In genomic region chr11:47704930-47705787, GRCm38 (mm10) we compare ENCODE assay signal across 10 mouse cellular contexts.
A peak's percentile ranks its signal among the peaks of the same experiment; 100 is the strongest.
DNase-seq lines count a peak whose midpoint lies in the region; ATAC-seq and TF ChIP-seq lines count a peak whose summit lies in the region.
"Had no signal": no experiment of that assay in that cellular context is flagged by ENCODE, and none has a peak within 500 bp of the region (broad histone marks: within the 10 kb centered on the region; RNA-seq: fewer than 3 reads in every experiment).

No protein-coding gene starts in this region.

- no peak for ATAC-seq in activated CD4-positive, CD25-positive, alpha-beta regulatory T cell, adult 4 months

- no peaks in the 10 kb centered on the region for H3K36me3 ChIP-seq in heart, adult 2 months (ENCODE audit: control insufficient read depth, insufficient read depth, low read length)
- no peaks in the 10 kb centered on the region for H3K36me3 ChIP-seq in heart, embryonic 10.5 days

- intact Hi-C loops in heart, adult 2 months (cut with DNase I), result no loop called here

- WGBS in heart, adult 2 months, result 50% methylated on average over 8 of the region's 8 CpGs
- 79% methylated on average over 8 of the region's 8 CpGs for WGBS in heart, embryonic 10.5 days

- no peak for TF ChIP-seq CTCF in heart, adult 2 months (IDR thresholded peaks at IDR 0.05)

- H3K4me1 ChIP-seq in heart, adult 2 months (ENCODE audit: control insufficient read depth, insufficient read depth, low read length), result no peaks in the 10 kb centered on the region
- no peaks in the 10 kb centered on the region for H3K4me1 ChIP-seq in heart, embryonic 10.5 days

- H3K9ac ChIP-seq in heart, adult 2 months (ENCODE audit: low read depth, low read length), result no peak overlapping the region

- no peaks in the 10 kb centered on the region for H3K27me3 ChIP-seq in heart, adult 2 months (ENCODE audit: control insufficient read depth, insufficient read depth, low read length)
- H3K27me3 ChIP-seq in heart, embryonic 10.5 days (ENCODE audit: insufficient read depth, poor library complexity, severe bottlenecking), result no peaks in the 10 kb centered on the region
- H3K27me3 ChIP-seq: CH12.LX had no signal

- no peak overlapping the region for H3K4me3 ChIP-seq in heart, adult 2 months
- H3K4me3 ChIP-seq in heart, embryonic 10.5 days, result no peak overlapping the region
- H3K4me3 ChIP-seq: layer of hippocampus, adult 2 months had no signal

- DNase-seq in heart, adult 2 months, result peak; percentile 24 to 47
- DNase-seq in heart, embryonic 10.5 days (ENCODE audit: low spot score), result no peak
- peak; percentile 22 to 44 for DNase-seq in cerebellum, postnatal 4 days (ENCODE audit: low spot score in 2 of 2)
- DNase-seq in layer of hippocampus, adult 18-20 months (ENCODE audit: low spot score in 2 of 2), result peak; percentile 11 to 39
- DNase-seq in lung, postnatal 4 days, result peak; percentile 4 to 32
- no peak for DNase-seq in embryo, embryonic 10 days (ENCODE audit: low spot score)
- no peak for DNase-seq in adrenal gland, postnatal 36 days

- H3K79me2 ChIP-seq in heart, adult 2 months (replicated peaks; ENCODE audit: control insufficient read depth, insufficient read depth, low read length), result no peaks in the 10 kb centered on the region

- no peak overlapping the region for H3K27ac ChIP-seq in heart, adult 2 months
- H3K27ac ChIP-seq in heart, embryonic 10.5 days, result no peak overlapping the region
- H3K27ac ChIP-seq: layer of hippocampus, adult 2 months had no signal

- TF ChIP-seq POLR2A in heart, adult 2 months (IDR thresholded peaks at IDR 0.05; ENCODE audit: insufficient read depth, low read depth, low read length), result no peak

- no peak for TF ChIP-seq EP300 in heart, adult 2 months (IDR thresholded peaks at IDR 0.05; ENCODE audit: insufficient read depth, low read depth, low read length)

- no peaks in the 10 kb centered on the region for H3K9me3 ChIP-seq in heart, embryonic 10.5 days

Comparison
In these comparisons a context has a peak if more than half of its experiments do, and no peak if none do; other contexts are left out.
1. DNase-seq: peak in heart, adult 2 months (2 of 2), cerebellum, postnatal 4 days (2 of 2), layer of hippocampus, adult 18-20 months (2 of 2) and lung, postnatal 4 days (2 of 2); none in heart, embryonic 10.5 days (single experiment), embryo, embryonic 10 days (single experiment) and adrenal gland, postnatal 36 days (0 of 2).